Mouse (Mus musculus) skeletal muscle tissue, adult 2 months (tissue): ENCODE data around the gene Mcf2l.

Source experiments
- DNase-seq: peaks from one replicate; pipeline ENCODE4 v3.0.0-alpha.2; 2012; ENCODE audit warnings: low read depth, low spot score

Mcf2l gene

DNA sequence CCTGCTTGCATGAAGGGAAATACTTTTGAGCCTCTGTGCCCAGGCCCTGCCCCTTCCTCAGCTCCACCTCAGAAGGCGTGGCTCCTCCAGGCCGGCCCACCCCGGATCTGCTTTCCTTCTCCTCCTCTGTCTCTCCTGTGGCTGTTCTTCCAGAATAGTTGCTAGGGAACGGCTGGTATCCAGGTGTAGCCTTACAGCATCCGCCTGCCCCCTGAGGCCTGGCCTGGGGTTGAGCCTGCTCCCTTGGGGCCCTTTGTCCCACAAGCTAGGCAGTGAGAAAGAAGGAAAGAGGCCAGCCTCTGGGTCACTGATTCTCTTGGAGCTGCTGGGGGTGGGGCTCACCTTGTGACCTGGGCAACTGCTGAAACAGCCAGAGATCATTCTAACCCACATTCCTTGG lies 38.4 kb downstream of the Mcf2l start:
- no peak for DNase-seq

DNA sequence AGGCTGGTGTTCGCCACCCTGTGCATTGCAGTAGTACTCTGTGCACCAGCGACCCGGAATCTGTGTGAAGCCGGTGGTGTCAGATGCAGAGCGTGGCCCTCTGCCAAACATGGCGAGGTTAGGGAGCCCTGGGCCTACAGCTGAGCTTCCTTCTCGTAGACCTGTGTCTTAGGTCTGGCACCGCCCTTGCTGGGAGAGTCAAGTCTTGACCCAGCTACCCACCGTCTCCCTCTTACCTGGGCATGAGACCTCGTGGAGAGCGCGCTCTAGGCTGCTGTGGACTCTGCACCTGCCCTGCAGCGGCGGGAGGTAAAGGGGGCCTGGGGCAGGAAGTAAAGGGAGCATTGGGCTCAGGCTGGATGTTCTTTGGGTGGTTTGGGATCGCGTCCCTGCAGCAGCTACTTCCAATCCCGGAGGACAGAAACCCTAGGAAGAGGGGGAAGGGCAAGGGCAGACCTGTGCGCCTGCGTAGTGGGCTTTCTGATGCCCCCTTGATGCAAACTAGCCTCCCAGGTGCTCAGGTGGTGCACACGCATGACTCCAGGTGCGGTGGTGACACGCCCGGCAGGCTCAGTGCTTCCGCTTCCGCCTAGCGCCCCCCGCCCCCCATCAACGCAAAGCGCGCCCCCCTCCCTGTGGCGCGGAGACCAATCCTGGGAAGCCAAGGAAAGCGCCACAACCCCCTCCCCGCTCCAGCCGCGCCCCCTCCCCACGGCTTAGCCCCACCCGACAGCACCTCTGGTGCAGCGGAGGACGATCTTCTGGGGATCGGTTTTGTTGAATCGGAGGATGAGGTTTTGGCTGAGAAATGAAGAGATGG lies 41.8 kb downstream of the Mcf2l start:
- DNase-seq = no peak

DNA sequence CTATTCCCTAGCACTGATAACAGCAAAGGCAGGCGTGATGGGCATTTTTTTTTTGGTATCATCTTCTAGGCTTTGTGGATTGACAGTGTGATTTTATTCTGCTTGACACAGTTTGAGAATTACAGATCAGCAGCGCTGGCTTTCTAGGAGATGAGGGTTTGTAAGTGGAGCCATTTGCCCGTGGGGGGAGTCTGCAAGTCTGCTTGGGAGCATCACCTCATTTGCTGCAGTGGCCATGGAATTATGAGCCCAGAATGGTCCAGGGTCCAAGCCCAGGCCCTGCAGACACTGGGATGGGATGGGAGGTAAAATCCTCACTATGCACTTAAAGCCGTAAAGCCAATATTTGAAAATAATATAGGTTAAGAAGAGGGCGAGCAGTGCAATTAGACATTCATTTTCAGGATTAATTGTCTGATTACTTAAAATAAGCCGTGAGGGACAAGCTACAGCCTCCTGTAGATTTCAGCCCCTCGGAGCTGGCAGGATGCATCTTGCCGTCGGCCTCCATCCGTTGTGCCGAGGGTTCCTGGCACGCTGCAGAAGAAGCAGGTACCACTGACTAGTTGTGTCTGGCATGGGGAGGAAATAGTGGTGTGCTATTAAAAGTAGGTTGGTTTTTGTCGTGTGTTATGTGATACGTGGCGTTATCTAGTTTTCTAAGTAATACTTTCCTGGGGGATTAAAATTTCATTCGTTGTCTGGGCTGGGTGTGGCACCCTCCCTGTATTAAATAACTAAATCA lies 42.7 kb downstream of the Mcf2l start:
- no peak for DNase-seq

DNA sequence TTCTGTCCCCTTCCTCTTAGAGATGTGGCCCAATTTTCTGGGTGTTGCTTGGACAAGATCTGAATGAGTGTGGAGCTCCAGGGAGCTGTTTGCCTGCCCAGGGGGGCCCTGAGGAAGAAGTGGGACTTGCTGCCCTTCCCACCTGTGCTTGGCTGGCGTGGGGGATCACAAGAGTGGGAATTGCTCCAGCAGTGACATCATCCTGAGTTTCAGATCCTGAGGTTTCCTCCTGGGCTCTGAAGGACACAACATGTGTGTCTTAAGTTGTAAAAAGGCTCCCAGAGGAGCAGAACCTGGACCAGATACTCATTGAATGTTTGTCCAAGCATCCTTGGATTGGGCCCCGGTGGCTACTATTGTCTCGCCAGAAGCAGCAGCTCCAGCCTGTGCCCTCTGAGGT lies 43.4 kb downstream of the Mcf2l start:
- no peak for DNase-seq

DNA sequence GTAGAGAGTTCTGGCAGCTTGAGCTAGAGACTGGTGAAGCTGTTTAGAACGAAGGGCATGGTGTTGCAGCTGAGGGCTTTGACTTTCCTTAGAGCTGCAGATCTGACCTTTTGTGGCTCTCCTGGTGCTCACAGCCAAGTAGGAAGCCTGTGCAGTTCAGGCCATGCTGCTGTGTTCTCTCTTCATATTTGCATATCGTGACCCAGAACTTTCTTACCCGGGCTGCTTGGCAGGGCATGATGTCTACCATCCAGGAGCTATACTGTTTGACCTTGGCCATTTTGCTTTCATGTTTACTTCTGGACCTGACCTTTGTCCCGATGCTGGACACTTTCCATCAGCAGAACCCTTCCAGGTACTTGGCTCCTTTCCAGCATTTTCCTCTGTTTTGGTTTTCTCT lies 44.2 kb downstream of the Mcf2l start:
- no peak for DNase-seq

DNA sequence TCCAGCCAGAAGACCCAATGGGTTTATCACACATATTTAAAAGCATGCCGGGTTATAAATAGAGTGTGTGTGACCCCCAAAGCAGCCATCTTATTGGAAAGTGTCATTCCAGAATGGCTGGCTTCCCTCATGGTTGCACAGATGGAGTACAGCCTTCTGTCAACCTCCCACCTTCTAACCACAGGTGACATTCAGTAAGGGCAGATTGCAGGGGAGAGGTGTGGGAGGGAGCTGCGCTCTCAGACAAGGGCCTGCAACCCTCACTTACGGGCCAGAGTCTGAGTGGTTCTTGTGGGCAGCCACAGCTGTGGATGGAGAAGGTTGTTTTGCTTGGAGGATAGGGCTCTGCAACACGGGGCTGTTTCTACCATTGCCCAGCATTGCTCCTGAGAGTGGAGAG lies 47.0 kb downstream of the Mcf2l start:
- no peak for DNase-seq

DNA sequence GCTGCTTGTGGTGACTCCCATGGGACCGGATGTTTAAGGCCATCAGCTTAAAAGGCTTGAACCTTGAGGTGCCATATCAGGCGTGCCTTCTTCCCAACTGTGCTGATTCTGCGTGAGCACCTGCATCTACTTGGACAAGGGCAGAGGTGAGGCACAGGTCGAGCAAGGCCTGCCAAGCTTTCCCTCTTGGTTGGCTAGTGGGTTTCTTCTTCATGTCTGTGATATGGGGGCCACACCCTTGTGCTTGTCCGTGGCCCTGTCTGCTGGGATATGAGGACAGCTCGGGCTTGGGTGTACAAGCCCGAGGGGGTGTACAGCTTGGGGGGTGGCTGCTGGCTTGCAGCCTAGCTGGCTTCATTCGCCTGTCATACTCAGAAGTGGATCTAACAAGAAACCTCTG lies 51.4 kb downstream of the Mcf2l start:
- DNase-seq = no peak

DNA sequence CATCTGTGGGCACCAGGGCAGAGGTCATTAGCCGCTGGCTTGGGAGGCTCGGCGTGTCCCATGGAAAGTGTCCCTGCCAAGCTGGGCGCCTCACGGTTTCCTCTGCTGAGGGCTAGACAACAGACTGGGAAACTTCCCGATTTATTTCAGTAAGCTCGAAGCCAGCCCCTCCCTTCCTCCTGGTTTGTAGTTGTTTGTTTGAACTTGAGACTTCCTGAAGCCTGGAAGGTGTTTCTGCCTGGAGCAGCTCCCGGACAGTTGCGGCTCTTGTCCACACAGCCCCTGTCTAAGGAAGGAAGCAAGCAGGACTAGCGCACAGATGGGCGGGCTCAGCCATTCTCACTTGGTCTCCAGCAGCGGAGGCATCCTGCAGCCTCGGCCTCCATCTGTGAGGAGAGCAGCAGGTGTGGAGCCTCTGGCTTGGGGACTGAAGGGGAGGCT lies 52.4 kb downstream of the Mcf2l start:
- DNase-seq = peak; percentile 48

DNA sequence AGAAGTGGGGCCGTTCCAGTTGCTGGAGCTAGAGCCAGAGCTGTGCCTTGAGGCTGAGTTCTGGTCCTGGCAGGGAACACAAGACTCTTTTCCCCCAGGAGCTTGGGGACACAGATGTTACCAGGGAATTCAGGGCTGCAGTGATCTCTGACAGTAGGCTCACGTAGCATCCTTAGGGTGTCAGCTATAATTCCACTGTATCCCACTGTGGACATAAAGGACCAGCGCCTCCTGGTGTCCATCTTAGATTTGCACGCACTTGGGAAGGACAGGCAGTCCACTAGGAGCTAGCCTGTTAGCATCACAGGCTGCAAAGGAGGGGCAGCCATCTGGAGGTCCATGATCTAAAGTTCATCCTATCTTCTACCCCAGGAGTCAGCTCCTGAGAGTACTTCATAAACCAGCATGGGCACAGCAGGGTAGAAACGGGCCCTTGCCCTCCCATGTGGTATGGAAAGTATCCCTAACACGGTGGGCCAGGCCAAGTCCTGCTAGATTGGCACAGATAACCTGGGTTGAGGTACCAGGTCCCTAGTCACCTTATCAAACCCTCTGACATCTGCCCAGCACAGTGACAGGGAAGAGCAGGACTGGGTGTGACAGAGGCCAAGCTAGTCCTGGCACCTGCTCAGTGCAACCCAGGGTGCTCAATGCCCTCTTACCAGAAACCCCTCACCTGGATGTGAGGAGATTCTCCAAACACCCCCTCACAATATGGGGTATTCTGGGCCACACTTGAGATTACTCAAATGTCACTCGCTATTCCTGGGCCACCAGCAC lies 53.8 kb downstream of the Mcf2l start:
- DNase-seq = no peak

DNA sequence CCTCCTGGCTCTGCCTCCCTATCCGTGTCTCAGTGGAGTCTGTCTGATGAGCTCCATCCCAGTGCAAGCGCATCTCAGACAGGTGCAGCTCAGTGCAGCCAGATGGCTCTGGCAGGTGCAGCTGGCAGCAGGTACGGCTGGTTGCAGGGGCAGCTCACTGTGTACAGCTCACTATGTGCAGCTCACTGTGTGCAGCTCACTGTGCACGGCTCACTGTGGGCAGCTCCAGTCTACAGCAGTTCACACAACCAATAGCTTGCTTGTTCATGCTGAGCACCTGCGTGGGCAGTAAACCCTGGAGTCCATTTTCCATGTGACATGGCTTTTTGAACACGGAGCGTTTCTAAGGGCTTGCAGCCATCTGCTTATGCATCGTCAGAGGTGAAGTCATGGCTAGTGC lies 54.4 kb downstream of the Mcf2l start:
- no peak for DNase-seq

DNA sequence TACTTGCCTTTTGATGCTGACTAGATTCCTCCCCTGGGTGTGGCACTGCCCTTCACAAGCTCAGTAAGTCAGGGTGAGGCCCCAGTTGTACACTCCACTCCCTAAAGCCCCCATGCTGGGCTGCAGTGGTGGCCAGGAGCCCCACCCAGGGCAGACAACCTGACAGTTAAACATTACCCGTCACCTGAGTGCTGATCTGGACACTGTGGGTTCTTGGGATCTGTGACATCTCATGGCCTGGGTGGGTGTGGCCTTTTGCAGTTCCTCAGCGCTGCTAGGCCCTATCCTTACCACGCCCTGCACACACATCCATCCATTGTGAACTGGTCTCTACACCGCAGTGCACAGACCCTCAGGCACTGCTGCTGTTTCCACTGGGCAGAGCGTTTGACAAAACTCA lies 55.3 kb downstream of the Mcf2l start:
- DNase-seq = no peak

DNA sequence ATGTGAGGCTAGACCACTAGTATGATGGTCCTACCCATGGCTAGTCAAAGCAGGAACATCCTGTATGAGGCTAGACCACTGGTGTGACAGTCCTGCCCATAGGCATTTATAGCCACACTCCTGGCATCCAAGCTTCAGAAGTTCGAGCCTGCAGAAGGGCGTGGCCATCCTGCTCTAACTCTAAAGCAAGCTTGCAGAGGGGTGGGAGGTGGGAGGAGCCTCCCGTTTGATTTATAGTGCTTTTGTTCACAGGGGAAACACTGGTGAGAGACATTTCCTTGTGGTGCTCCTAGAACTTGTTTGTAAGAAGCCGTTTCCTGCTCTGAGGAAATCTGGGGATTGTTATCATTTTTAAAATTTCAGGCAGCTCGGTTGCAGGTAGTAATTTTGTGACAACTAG lies 56.7 kb downstream of the Mcf2l start:
- peak; percentile 26 for DNase-seq

DNA sequence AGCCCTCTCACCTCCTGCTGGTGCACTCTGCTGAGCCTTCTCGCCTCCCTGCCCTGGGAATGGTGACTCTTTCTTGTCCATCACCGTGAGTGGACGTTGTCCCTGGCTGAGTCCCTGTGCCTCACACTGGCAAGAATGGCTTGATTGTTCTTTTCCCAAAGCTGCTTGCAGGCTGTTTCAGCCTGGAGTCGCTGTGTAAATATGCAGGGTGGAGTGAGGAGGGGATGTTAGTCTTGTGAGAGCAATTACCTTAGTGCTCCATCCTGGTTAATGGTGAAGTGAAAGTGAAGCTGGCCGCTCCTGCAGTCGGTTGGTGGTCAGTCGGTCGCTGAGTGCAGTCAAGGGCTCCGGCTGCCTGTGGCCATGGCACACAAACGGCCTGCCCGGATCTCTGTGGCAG lies 57.8 kb downstream of the Mcf2l start:
- DNase-seq = no peak

DNA sequence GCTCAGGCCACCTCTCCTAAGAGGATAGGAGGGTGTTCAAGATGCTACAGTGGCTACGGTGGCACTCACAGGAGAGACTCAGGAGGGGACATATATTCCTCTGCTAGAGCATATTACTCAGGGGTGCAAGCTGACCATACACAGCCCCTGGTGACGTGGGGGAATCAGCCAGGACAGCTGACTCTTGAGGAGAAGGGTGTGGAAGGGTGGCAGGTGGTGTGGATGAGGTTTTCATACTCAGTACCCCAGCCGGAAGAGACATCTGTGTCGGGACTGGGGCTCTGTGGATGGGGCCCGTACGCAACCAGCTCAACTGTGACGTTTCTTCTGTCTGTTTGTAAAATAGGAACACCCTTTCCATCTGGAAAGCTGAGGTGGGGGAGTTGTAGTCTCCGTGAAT lies 58.9 kb downstream of the Mcf2l start:
- DNase-seq = no peak

DNA sequence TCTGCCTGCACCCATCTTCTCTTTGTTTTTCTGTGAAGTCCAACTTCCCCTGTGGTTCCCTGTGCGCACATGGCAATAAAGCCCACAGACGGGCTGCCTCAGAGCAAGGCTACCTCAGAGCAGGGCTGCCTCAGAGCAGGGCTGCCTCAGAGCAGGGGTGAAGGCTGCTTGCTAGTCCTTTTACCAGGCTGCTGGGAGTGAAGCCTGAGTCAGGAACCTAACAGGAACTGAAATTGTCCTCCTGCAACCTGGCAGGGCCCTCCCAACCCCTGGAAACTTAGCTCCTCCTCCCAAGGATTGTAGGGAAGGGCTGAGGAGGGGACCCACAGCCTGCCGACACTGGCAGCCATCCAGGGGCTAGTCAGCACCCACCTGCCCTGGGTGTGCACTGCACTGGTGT lies 60.2 kb downstream of the Mcf2l start:
- no peak for DNase-seq

DNA sequence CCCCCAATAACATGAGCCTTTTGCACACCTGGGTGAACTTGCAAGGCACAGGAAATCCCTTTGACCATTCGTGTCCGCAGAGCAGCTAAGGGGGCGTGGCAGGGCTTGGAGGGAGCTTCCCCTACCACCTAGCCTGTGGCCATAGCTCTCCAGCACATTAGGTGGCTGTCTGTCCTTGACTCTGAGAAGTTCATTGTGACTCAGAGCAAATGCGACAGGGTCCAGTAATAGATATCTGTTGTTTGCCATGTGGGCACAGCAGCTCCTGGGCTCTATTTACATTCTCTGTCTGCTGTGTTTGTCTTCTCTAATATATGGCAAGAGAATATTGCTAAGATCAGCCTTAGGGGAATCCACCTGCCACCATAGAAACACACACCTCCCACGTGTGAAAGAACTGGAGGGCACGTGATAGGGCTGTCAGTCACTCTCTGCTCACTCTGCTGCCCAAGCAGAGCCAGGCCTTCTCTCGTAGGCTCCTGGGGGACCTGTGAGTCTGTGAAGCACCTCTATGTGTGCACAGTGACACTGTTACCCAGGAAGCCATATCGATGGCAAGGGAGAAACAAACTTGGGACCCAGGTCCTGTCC lies 60.9 kb downstream of the Mcf2l start:
- no peak for DNase-seq

DNA sequence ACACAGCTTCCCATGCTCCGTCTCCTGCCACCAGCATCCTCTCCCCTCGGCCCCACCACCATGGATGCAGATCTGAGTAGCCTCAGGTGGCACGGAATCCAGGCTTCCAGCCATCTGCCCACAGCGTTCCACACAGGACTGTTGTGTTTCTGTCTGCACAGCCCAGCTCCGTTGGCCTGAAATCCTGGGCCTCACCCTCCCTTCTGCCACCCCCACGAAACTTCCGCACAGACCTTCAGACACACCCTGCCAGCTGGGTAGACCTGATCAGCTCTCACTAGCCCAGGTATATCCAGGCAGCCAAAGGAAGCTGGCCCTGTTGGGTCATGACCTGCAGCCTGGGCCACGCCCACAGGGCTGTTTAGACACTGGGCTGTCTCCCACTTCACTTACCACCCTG lies 66.9 kb downstream of the Mcf2l start:
- DNase-seq = no peak

DNA sequence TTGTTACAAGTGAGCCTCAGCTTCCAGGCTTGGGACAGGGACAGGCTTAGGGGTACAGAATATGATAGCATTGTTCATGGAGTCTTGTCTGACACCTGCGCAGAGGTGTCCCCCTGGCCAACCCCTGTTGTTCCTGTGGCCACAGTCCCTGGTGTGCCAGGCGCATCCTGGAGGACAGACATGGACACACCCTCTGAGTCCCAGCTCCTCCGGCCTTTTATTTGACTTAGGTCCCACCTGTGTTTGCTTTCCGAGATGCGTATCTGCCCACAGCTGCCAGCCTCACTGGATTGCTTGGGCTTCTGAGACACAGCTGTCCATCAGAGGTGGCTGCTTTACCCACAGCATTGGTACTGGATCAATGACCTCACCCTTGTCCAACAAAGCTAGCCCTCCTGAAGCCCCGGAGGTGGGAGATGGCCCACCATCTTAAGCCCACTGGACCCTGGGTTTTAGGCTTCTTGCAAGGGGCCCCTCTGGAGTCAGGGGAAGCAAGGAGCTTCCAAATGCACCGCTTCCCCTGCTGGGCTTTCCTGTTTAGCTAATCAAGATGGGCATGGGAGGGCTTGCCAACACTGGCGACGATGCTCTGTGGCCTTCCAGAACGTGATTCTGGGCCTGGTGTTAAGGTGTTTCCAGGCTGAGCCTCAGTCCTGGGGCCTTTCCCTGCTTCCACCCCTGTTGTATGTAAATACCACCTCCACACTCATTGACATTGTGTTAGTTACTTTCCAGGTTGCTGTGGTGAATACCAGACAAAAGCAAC lies 67.7 kb downstream of the Mcf2l start:
- no peak for DNase-seq

DNA sequence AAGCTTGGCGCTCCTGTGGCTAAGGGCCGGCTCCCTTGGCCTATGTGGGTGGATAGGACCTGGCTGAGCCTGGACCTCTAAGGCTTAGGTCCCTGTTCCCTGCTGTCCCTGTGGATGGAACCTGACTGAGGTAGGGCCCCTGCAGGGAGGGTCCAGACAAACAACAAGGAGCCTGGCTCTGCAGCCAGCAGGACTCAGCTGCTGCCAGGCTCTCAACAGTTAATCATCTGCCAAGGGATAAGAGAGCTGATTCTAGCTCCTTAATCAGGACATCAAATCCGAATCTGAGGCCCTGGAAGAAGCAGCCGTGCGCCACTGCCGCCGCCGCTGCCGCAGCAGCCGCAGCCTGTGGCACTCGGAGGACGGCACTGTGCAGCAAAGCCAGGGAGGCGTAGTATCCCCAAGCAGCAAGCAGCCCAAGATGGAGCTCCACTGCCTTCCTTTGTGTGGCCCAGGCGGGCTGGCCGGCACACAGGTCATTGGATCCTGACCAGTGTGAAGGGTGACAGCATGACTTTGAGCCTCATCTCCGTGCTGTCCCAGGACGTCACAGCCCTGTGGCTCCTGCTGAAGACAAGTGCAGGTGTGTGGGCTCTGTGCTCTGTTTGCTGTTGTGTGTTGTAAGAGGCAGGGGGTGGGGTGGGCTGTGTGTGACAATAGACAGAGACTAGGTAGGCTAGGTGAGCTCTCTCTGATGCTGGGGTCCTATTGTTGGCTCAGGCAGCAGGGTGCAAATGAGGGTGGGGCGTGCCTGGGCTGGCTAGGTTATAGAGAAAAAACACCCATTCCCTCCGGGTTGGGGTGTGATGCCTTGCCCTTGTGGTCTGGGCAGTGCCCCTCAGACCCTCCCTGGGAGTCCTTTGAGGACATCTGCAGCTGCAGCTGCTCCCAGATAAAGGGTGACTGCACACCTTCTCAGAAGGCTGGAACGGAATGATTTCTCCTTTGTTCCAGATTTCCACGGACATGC lies 74.3 kb downstream of the Mcf2l start:
- no peak for DNase-seq

DNA sequence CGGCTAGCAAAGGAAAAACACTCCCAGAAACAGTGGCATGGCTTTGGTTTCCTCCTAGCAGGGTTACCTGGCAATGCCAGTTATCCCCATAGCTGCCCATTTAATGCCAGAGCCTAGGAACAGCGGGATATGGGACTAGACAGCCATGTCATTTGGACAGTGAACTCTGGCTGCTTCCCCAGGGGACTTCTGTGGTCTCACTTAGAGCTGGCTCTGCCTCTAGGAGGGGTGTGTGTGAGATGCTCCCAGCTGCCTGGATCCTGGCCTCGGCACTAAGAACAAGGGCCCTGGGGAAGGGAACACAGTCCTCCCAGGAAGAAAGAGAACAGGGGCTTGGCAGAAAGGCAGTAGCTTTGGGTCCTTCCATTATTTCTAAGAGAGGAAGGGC lies 75.0 kb downstream of the Mcf2l start:
- no peak for DNase-seq
